Mouse (Mus musculus): ENCODE data around the gene Gnb3. TPM values are rescaled to one million over a fixed set of nuclear protein-coding genes. Genes with fewer than 3 reads are reported as not detected.
A peak's percentile ranks its signal among the peaks of the same experiment; 100 is the strongest.
"Not testable (repeated sequence)": the region's sequence is repeated elsewhere in the genome, so short reads cannot be mapped to it uniquely, and the experiment has no call there.

Gene Gnb3
- polyA plus RNA-seq, 1 experiment from 2014 or later: 0.29 TPM

DNA sequence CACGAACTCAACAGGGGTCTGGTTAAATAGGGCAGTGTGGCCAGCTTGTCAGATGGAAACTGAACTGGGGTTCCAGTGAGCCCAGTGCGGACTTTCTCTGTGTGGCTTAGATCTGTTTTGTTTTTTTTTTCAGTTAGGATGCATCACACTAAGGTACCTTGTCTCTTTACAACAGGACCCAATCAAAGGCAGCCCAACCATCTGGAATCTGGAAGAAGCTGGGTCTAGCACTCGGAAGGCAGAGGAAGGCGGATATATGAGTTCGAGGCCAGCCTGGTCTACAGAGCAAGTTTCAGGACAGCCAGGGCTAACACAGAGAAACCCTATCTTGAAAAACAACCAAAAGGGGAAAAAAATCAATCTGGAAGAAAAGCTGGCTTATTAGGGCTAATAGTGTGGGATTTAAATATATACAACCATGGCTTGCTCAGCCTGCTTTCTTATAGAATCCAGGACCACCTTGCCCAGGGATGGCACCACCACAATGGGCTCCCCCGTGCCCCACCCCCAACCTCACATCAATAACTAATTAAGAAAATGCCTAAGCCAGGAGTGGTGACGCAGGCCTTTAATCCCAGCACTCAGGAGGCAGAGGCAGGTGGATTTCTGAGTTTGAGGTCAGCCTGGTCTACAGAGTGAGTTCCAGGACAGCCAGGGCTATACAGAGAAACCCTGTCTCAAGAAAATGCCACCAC is 33.5 kb downstream of the Gnb3 start:
- peak overlapping the region; percentile 49 for H3K9ac ChIP-seq
- H3K27me3 ChIP-seq (replicated peaks): no peaks in the 10 kb centered on the region
- peaks cover 81% of the 10 kb centered on the region for H3K4me1 ChIP-seq
- no peaks in the 10 kb centered on the region for H3K9me3 ChIP-seq (replicated peaks)
- H3K4me3 ChIP-seq: peak overlapping the region; percentile 64
- WGBS (ENCODE audit: insufficient replicate concordance): 75% methylated on average over 7 of the region's 7 CpGs
- peaks cover 19% of the 10 kb centered on the region for H3K36me3 ChIP-seq
- peak overlapping the region; percentile 90 for H3K27ac ChIP-seq
- no peak for ATAC-seq
- peak overlapping the region; percentile 92 for H3K4me2 ChIP-seq

DNA sequence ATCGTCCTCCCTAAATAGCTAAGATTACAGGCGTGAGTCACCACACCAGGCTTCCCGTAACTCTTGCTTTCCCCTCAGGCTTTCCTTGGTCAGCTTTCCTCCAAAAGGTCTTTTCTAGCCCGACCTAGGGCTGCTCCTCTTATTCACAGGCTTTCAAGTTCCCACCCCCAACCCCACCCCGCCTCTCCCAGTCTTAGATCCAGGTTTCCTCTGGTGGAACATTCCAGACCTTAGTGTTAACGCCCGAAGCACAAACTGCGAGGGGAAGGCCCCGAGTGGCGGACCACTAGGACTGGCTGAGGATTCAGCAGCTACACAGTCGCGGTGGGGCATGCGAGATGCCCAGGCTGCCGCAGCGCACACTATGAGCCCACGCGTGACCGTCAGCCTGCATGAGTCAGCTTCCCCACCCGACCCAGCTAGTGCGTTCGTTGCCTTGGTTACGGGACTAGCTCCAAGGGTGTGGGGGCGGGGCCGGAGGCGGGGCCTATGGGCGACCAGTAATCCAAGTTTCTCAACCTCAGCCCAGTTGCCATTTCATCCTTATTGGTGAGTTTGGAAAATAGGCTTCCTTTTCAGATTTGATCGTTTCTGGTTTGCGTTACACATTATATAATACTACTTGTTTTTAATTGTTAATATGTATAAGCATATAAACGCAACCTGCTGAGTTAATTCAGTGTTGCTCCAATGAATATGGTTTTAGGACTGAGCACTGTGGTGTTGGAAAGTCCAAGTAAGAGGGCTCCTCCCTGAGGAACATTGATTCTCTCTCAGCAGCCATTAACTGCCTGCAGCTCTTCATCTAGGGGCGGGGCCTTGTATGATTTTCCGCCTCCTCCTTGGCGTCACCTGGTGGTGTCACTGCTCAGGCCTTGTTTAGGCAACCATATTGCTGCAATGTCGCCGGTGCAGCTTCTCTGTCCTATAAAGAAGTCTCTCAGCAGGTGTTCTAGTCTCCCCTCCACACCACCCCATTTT is 34.4 kb downstream of the Gnb3 start:
- H3K9ac ChIP-seq: peak overlapping the region; percentile 71
- H3K4me3 ChIP-seq: peak overlapping the region; percentile 64
- ATAC-seq: peak; percentile 73
- peaks cover 9% of the 10 kb centered on the region for H3K36me3 ChIP-seq
- H3K9me3 ChIP-seq (replicated peaks): no peaks in the 10 kb centered on the region
- H3K27ac ChIP-seq: peak overlapping the region; percentile 90
- peak overlapping the region; percentile 92 for H3K4me2 ChIP-seq
- no peaks in the 10 kb centered on the region for H3K27me3 ChIP-seq (replicated peaks)
- peaks cover 71% of the 10 kb centered on the region for H3K4me1 ChIP-seq
- WGBS (ENCODE audit: insufficient replicate concordance): 4% methylated on average over 34 of the region's 34 CpGs

DNA sequence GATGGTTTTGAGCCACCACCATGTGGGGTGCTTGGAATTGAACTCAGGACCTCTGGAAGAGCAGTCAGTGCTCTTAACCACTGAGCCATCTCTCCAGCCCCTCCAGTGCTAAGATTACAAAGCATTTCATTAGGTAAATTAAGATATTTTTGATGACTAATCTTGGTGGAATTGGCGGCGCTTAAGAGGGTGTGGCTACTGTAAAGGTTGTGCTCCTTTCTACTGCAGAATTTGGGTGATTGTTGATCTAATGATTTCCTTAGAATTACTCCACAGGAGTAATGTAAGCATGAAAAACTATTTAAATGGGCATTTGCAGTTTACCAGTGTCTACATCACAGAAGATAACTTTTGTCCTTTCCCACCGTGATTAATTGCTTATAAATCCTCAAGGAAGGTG is 35.7 kb downstream of the Gnb3 start:
- Histone ChIP-seq H3K4me1 (peaks cover 58% of the 10 kb centered on the region), H3K4me2 (no peak overlapping the region), H3K9ac (no peak overlapping the region), H3K9me3 (replicated peaks) (no peaks in the 10 kb centered on the region), H3K4me3 (no peak overlapping the region), H3K27ac (peak overlapping the region; percentile 90; the same call in 1 of the 2 replicates), H3K36me3 (no peaks in the 10 kb centered on the region), H3K27me3 (replicated peaks) (no peaks in the 10 kb centered on the region)
- WGBS (ENCODE audit: insufficient replicate concordance): 59% methylated on average over 3 of the region's 3 CpGs
- ATAC-seq: no peak

DNA sequence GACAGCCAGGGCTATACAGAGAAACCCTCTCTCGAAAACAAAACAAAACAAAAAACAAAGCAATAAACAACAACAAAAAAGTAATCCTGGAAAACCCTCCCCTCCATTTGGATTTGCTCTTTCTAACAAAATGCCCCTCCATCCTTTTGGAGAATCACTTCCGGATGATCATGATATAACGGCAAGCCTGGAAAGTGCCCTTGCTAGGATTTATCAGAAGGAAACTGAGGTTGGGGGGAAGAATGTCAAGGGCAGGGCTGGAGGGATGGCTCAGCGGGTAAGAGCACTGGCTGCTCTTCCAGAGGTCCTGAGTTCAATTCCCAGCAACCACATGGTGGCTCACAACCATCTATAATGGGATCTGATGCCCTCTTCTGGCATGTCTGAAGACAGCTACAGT is 36.4 kb downstream of the Gnb3 start:
- peaks cover 55% of the 10 kb centered on the region for H3K4me1 ChIP-seq
- not testable (repeated sequence) for ATAC-seq
- 84% methylated on average over 4 of the region's 4 CpGs for WGBS (ENCODE audit: insufficient replicate concordance)

DNA sequence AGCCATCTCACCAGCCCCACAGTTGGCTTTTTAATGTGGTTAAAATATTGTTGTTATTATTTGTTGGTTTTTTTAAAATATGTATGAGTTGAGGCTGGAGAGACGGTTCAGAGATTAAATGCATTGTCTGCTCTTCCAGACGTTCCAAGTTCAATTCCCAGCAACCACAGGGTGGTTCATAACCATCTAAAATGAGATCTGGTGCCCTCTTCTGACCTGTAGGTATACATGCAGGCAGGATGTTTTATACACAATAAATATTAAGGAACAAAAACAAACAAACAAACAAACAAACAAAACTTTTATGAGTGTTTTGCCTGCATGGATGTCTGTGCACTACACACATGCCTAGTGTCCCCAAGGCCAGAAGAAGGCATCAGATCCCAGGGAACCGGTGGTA is 37.0 kb downstream of the Gnb3 start:
- 61% methylated on average over 3 of the region's 3 CpGs for WGBS (ENCODE audit: insufficient replicate concordance)
- Histone ChIP-seq H3K9me3 (replicated peaks) (no peaks in the 10 kb centered on the region), H3K4me3 (no peak overlapping the region), H3K36me3 (no peaks in the 10 kb centered on the region), H3K27ac (no peak overlapping the region), H3K27me3 (replicated peaks) (no peaks in the 10 kb centered on the region), H3K4me1 (peaks cover 50% of the 10 kb centered on the region), H3K9ac (no peak overlapping the region), H3K4me2 (0 out of 2 replicates have a peak overlapping the region, but pooled peaks have one; percentile 59)
- ATAC-seq: no peak

More for the DNA sequence above, 36.4 kb downstream of the Gnb3 start:
- not testable (repeated sequence) for H3K27ac ChIP-seq; H3K9ac ChIP-seq; H3K4me3 ChIP-seq; H3K9me3 ChIP-seq (replicated peaks); H3K27me3 ChIP-seq (replicated peaks); H3K4me2 ChIP-seq; H3K36me3 ChIP-seq

DNA sequence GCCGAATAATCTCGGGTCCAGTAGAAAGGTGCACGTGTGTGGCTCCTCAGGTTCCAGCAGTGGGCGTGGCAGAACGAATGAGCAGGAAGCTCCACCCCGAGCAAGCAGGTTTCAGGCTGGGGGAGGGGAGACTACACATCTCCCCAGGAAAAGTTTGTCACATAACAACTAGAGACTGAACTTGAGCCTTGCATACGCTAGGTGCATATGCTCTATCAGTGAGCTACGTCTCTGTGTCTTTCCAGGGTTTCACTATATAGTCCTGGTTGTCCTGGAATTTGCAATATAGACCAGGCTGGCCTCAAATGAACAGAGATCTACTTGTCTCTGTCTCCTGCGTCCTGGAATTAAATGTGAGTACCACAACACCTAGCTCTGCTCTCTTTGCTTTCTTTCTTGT is 37.7 kb downstream of the Gnb3 start:
- WGBS (ENCODE audit: insufficient replicate concordance): 9% methylated on average over 6 of the region's 9 CpGs
- Histone ChIP-seq H3K4me2 (peak overlapping the region; percentile 59), H3K4me1 (peaks cover 44% of the 10 kb centered on the region), H3K27ac (peak overlapping the region; percentile 79), H3K4me3 (peak overlapping the region; percentile 34)
- H3K9me3 ChIP-seq (replicated peaks); H3K9ac ChIP-seq; H3K27me3 ChIP-seq (replicated peaks); H3K36me3 ChIP-seq: not testable (repeated sequence)
- ATAC-seq: peak; percentile 38

DNA sequence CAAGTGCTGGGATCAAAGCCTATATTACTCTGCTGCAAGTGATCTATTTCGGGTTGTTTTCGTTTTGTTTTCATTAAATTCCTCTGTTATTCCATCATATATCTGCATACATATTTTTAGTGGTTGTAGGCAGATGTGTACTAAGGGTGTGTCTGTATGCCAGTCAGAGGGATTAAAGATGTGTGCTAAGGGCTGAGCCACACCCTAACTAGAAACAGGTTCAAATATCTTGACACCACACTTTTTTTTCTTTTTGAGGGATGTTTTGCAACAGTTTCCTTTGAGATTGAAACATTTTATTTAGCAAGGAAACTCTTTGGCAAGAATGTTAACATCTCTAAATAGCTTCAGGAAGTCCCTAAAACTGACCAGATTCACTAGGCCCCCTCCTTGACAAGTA is 43.9 kb downstream of the Gnb3 start:
- ATAC-seq: peak; percentile 63
- H3K27ac ChIP-seq: peak overlapping the region; percentile 60; the same call in 1 of the 2 replicates

DNA sequence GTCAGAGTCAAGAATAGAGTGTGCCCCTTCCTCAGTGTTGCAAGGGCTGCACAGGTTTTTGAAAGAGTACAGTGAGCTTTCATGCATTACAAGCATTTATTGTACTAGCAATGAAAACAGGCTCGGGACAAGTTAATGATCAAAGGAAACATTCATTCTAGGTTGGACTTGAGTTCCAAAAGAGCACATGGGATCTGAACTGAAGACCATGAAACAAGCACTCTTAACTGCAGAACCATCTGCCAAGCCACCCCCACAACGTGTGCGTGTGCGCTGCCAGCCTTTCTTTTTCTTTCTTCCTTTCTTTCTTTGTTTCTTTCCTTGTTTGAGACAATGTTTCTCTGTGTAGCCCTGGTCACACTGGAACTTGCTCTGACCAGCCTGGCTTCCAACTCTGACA is 44.3 kb downstream of the Gnb3 start:
- 77% methylated on average over 4 of the region's 4 CpGs for WGBS (ENCODE audit: insufficient replicate concordance)

More for the DNA sequence above, 43.9 kb downstream of the Gnb3 start:
- no peak overlapping the region for H3K9ac ChIP-seq
- peaks cover 3% of the 10 kb centered on the region; the same call in 1 of the 2 replicates for H3K36me3 ChIP-seq
- H3K9me3 ChIP-seq (replicated peaks): no peaks in the 10 kb centered on the region
- no peak overlapping the region for H3K4me3 ChIP-seq
- H3K4me2 ChIP-seq: no peak overlapping the region
- H3K4me1 ChIP-seq: peaks cover 12% of the 10 kb centered on the region
- WGBS (ENCODE audit: insufficient replicate concordance): 69% methylated on average over 2 of the region's 2 CpGs
- no peaks in the 10 kb centered on the region for H3K27me3 ChIP-seq (replicated peaks)

DNA sequence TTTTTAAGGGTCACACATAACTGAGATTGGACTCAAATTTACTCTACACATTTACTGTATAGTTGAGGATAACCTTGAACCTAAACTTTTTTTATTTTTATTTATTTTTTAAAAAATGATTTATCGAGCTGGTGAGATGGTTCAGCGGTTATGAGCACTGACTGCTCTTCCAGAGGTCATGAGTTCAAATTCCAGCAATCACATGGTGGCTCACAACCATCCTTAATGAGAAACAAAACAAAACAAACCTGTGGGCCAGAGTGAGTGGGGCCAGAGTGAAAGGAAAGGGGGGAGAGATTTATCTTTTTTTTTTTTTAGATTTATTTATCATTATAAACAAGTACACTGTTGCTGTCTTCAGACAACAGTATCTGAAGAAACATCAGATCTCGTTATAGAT is 48.2 kb downstream of the Gnb3 start:
- peaks cover 11% of the 10 kb centered on the region for H3K4me1 ChIP-seq
- H3K27ac ChIP-seq: no peak overlapping the region
- no peak overlapping the region for H3K4me2 ChIP-seq
- H3K9me3 ChIP-seq (replicated peaks): no peaks in the 10 kb centered on the region
- WGBS (ENCODE audit: insufficient replicate concordance): 78% methylated on average over 3 of the region's 3 CpGs
- H3K4me3 ChIP-seq: no peak overlapping the region
- peaks cover 3% of the 10 kb centered on the region; the same call in 1 of the 2 replicates for H3K36me3 ChIP-seq
- no peak for ATAC-seq
- no peaks in the 10 kb centered on the region for H3K27me3 ChIP-seq (replicated peaks)
- no peak overlapping the region for H3K9ac ChIP-seq

More for the DNA sequence above, 44.3 kb downstream of the Gnb3 start:
- no peaks in the 10 kb centered on the region for H3K9me3 ChIP-seq (replicated peaks)
- peaks cover 12% of the 10 kb centered on the region for H3K4me1 ChIP-seq
- H3K36me3 ChIP-seq: peaks cover 3% of the 10 kb centered on the region; the same call in 1 of the 2 replicates
- ATAC-seq: peak; percentile 27
- no peak overlapping the region for H3K4me2 ChIP-seq
- no peak overlapping the region for H3K4me3 ChIP-seq
- H3K27me3 ChIP-seq (replicated peaks): no peaks in the 10 kb centered on the region
- peak overlapping the region; percentile 60; the same call in 1 of the 2 replicates for H3K27ac ChIP-seq
- H3K9ac ChIP-seq: no peak overlapping the region

DNA sequence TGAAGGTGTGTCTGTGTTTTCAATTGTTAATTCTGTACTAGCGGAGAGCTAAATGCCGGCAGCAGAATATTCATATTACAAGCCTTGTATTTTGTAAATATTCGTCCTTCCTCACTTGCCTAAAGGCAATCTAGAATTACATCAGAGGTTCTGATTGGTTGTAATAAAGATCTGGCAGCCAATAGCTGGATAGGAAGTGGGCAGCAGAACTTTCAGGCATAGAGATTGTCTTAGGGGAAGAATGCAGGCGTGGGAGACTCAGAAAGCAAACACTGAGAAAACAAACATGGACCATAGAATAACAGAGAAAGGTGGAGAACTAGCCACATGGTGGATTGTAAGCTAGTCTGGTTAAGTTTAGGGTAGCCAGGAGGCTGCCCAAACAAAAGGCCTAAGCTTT is 50.0 kb downstream of the Gnb3 start:
- Histone ChIP-seq H3K9me3 (replicated peaks) (no peaks in the 10 kb centered on the region), H3K4me2 (no peak overlapping the region), H3K27ac (no peak overlapping the region), H3K36me3 (no peaks in the 10 kb centered on the region), H3K4me1 (no peaks in the 10 kb centered on the region), H3K9ac (no peak overlapping the region), H3K27me3 (replicated peaks) (no peaks in the 10 kb centered on the region), H3K4me3 (no peak overlapping the region)
- no peak for ATAC-seq
- 63% methylated on average over 4 of the region's 4 CpGs for WGBS (ENCODE audit: insufficient replicate concordance)

DNA sequence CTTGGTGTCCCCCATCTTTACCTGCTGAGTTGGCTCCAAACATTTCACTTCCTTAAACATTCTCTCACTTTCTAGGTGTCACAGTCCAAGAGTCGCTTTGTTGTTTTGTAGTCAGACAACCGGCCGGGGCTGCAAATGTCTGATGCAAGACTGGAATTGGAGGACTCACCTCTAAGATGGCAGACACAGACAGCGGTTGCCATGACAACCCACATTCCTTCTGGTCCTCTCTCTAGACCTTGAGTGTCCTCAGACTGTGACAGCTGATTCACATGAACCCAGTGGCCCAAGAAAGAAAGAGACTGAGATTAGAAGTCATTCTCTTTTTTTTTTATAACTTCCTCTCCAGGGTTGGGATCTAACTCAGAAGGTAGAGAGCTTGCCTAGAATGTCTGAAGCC is 50.6 kb downstream of the Gnb3 start:
- no peaks in the 10 kb centered on the region for H3K4me1 ChIP-seq
- H3K36me3 ChIP-seq: no peaks in the 10 kb centered on the region
- no peaks in the 10 kb centered on the region for H3K9me3 ChIP-seq (replicated peaks)
- WGBS (ENCODE audit: insufficient replicate concordance): 78% methylated on average over 4 of the region's 4 CpGs
- H3K27ac ChIP-seq: no peak overlapping the region
- no peak overlapping the region for H3K4me2 ChIP-seq
- ATAC-seq: no peak
- H3K27me3 ChIP-seq (replicated peaks): no peaks in the 10 kb centered on the region
- no peak overlapping the region for H3K9ac ChIP-seq
- no peak overlapping the region for H3K4me3 ChIP-seq

DNA sequence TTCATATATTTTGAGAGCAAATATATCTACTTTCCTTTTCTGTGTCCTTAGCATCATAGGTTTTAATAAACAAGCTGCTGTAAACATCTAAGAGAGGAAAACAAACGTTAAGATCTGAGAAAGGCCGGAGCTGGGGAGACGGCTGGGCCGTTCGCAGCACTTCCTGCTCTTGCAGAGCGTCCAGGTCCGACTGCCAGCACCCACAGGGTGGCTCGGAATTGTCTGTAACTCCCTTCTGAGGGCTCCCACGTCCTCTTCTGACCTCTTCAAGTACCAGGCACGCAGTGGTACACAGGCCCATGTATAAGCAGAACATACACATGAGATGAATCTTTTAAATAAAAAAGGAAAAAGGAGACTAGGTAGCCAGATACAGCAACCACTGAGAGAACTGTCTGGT is 52.4 kb downstream of the Gnb3 start:
- Histone ChIP-seq H3K4me1 (0 out of 2 replicates have a peak, but pooled peaks cover under 1% of the 10 kb centered on the region), H3K36me3 (no peaks in the 10 kb centered on the region), H3K9me3 (replicated peaks) (no peaks in the 10 kb centered on the region), H3K4me2 (no peak overlapping the region), H3K9ac (no peak overlapping the region), H3K4me3 (no peak overlapping the region), H3K27ac (no peak overlapping the region), H3K27me3 (replicated peaks) (no peaks in the 10 kb centered on the region)
- 71% methylated on average over 10 of the region's 10 CpGs for WGBS (ENCODE audit: insufficient replicate concordance)
- ATAC-seq: no peak

All from liver, embryonic 12.5 days (tissue).